Mouse (Mus musculus) left cerebral cortex, adult 2 months (tissue): ENCODE data around the gene Bnip1. TPM values are rescaled to one million over a fixed set of nuclear protein-coding genes. Genes with fewer than 3 reads are reported as not detected.

Experiments used
- DNase-seq, 2 experiments: peaks; one replicate each; pipeline ENCODE4 v3.0.0; 2021 to 2022; ENCODE audit warnings: low spot score in 2 of 2, mixed read lengths in 1 of 2; ENCODE audit errors: extremely low spot score in 1 of 2
- H3K27ac ChIP-seq: fragments of 200-600 bp; 2 replicates; pipeline ENCODE4 v1.8.1; 2022
- H3K4me3 ChIP-seq: fragments of 200-600 bp; 2 replicates; pipeline ENCODE4 v1.8.1; 2022
- CTCF ChIP-seq: fragments of 200-600 bp; IDR thresholded peaks from 2 replicates; pipeline ENCODE4 v1.8.1; 2022; ENCODE audit warnings: antibody characterized with exemption, mild to moderate bottlenecking, moderate library complexity
- intact Hi-C: fragments of 180-260 bp; cut with DNase I; formaldehyde crosslinking; loops from one replicate; pipeline ENCODE4 v1.15.1; 2025
- long read RNA-seq, 2 experiments: library from polyadenylated mRNA; stranded (forward); transcript quantifications; one replicate each; pipeline ENCODE4 v2.0.0; 2021; ENCODE audit warnings: borderline mapping rate in 2 of 2
- total RNA-seq, 2 experiments: library from RNA; stranded (reverse); gene quantifications; 2 replicates each; pipeline ENCODE4 v1.2.3; 2021

Gene Bnip1
- 10 to 100 TPM; 32.6 to 34.6 TPM for total RNA-seq
- long read RNA-seq, experiment 1, transcript Bnip1-201 (6 exons, 1,098 nt), result major isoform, 6 of 10 reads
- long read RNA-seq, experiment 1, partial matches to known transcripts, result 2 of 10 reads
- long read RNA-seq, experiment 1, other reads (novel, unspliced or antisense), result 1 of 10 reads
- long read RNA-seq, experiment 2, partial matches to known transcripts, result 0 of 6 reads
- long read RNA-seq, experiment 2, other reads (novel, unspliced or antisense), result 1 of 6 reads

DNA sequence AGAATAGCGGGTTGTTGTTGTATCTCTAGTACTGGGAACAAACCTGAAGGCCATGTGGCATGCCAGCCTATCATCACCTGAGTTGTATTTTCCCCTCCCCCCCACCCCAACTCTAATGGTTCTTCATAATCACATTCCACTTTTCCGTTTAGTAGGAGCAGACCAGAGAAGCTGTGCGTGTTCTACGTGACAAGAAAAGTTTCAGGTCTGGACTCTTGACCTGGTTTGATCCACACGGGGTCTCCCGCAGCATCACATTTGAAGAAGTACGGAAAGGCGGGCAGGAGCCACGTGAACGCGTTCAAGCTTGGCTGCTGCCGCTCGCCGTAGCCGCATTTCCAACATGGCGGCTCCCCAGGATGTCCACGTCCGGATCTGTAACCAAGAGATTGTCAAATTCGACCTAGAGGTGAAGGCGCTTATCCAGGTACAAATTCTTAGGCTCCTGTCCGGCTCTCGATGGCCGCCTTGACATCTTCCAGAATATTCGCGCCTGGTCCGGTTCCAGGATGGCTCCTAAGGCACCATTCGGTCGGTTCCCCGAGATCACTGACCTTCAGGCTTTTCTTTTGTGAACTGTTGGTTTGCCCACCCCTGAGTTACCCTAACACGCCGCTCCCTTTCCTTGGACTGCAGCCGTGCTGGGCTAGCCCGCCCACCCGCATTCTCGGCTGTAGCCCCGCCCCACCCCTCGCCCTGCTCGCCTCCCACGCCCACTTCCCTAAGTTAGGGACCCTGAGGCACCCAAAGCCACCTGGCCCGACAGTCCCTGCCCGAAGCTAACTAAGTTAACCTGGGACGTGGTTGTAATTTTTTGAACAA, at the start of gene Bnip1:
Gene Bnip1, plus strand, starts transcription at position 317 of the 822 bp plus-strand sequence.
- peak within 1 kb of the TSS; percentile 96 for H3K27ac ChIP-seq

GRCm38 (mm10) chr17:26742581-26742980, 38.3 kb upstream of the Bnip1 start:
- intact Hi-C loops, result no loop called here
- Histone ChIP-seq H3K4me3 (no peak overlapping the region), H3K27ac (no peak overlapping the region)
- TF ChIP-seq CTCF, result no peak
- no peak for DNase-seq

More for the DNA sequence above, at the start of gene Bnip1:
- intact Hi-C loops, result loop anchor here (5.0 kb wide), 3 partner anchors 64 to 319 kb away; partner anchors contain the start of genes Atp6v0e and Crebrf
- peak; percentile 81 to 87 for DNase-seq
- no peak for TF ChIP-seq CTCF
- peak within 1 kb of the TSS; percentile 78 for H3K4me3 ChIP-seq

- Histone ChIP-seq H3K4me3 (no peak overlapping the region), H3K27ac (no peak overlapping the region)
- intact Hi-C loops, result no loop called here
Observed at GRCm38 (mm10) chr17:26743294-26743693, 37.6 kb upstream of the Bnip1 start.

GRCm38 (mm10) chr17:26749975-26750374, 30.9 kb upstream of the Bnip1 start:
- no peak overlapping the region for H3K27ac ChIP-seq
- DNase-seq, result no peak
- no peak overlapping the region for H3K4me3 ChIP-seq
- TF ChIP-seq CTCF, result no peak
- intact Hi-C loops, result no loop called here

More at GRCm38 (mm10) chr17:26743294-26743693, 37.6 kb upstream of the Bnip1 start:
- DNase-seq, result no peak
- no peak; the same call in 1 of the 2 replicates for TF ChIP-seq CTCF

DNA sequence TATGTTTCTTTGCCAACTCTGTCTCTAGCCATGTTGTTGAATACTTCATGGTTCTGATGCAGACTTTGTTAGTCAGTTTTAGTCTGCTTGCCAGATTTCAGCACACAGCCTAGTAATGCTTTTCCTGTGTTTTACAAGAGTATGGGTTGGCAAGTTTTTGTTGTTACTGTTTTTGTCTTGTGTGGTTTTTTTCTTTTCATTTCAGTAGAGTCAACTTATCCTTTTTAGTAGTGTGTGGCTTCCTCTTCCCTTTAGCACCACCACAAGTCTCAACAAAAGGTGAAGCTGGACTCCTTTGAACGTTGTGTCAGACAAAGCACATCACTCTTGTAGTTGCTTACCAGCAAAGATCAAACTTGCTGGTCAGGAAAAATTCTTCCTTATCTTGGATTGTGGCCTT, 28.6 kb upstream of the Bnip1 start:
- Histone ChIP-seq H3K4me3 (no peak overlapping the region), H3K27ac (no peak overlapping the region)
- intact Hi-C loops, result no loop called here
- no peak for TF ChIP-seq CTCF
- DNase-seq, result no peak

- intact Hi-C loops, result no loop called here
- no peak for TF ChIP-seq CTCF
- Histone ChIP-seq H3K27ac (no peak overlapping the region), H3K4me3 (no peak overlapping the region)
- DNase-seq, result no peak
Observed at GRCm38 (mm10) chr17:26753476-26753875, 27.4 kb upstream of the Bnip1 start.

DNA sequence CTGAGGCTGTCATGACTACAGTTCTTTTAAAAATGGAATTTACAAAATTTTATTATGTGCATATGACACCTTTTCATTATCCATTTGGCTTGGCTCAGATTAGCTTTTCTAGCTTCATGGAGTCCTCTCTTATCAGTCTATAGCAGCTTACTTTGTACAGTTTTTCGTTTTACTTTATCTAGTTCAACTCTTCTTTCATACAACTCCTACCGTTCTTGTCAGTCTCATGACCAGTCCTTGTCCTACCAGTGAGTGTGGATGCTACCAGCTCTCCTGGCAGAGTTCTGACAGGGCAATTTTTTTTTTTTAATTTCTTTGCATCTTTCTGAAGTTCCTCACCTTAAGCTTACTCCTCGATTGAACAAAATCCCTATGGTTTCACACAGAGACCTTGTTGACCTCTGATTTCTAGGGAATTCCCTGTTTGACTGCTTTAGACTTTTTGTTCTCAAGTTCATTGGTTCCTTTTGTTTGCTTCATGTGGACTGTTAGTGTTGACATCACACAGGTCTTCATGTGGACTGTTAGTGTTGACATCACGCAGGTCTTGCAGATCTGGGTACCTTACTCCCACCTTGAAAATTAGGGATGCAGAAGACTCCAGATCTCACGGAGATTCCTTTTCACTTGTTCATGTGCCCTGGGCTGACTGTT, 13.6 kb upstream of the Bnip1 start:
- TF ChIP-seq CTCF, result no peak
- Histone ChIP-seq H3K27ac (no peak overlapping the region), H3K4me3 (no peak overlapping the region)
- no peak for DNase-seq
- intact Hi-C loops, result no loop called here

DNA sequence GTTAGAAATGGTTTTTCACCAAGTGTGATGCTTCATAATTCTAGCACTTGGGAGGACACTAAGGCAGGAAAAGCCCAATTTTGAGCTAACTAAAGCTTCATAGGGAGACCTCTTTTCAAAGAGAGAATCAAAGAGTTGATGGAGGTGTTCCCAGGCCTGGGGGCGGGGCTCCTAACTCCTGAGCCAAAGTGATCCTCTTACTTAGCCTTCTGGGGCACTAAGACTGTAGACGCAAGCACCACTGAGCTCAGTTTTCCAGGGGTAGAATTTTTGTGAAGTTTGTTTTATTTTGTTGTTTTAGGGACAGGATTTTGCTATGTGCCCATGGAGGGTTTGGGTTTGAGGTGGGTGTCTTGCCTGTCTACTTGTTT, 13.1 kb upstream of the Bnip1 start:
- no peak for DNase-seq
- Histone ChIP-seq H3K27ac (no peak overlapping the region), H3K4me3 (no peak overlapping the region)
- intact Hi-C loops, result no loop called here
- TF ChIP-seq CTCF, result no peak

- TF ChIP-seq CTCF, result no peak
- no peak overlapping the region for H3K4me3 ChIP-seq
Observed at GRCm38 (mm10) chr17:26776211-26776610, 4.7 kb upstream of the Bnip1 start.

GRCm38 (mm10) chr17:26778001-26778400, 2.9 kb upstream of the Bnip1 start:
- Histone ChIP-seq H3K4me3 (no peak overlapping the region), H3K27ac (no peak overlapping the region)
- intact Hi-C loops, result loop anchor here (5.0 kb wide), 1 partner anchor 101 kb away; no protein-coding TSS in a partner anchor
- no peak for DNase-seq
- no peak for TF ChIP-seq CTCF

More at GRCm38 (mm10) chr17:26776211-26776610, 4.7 kb upstream of the Bnip1 start:
- intact Hi-C loops, result loop anchor here (5.0 kb wide), 1 partner anchor 99 kb away; no protein-coding TSS in a partner anchor
- DNase-seq, result no peak
- no peak overlapping the region for H3K27ac ChIP-seq

- intact Hi-C loops, result loop anchor here (5.0 kb wide), 1 partner anchor 101 kb away; no protein-coding TSS in a partner anchor
- DNase-seq, result no peak
- Histone ChIP-seq H3K4me3 (no peak overlapping the region), H3K27ac (no peak overlapping the region)
- no peak for TF ChIP-seq CTCF
Observed at GRCm38 (mm10) chr17:26778430-26779100, 2.3 kb upstream of the Bnip1 start.
